Mouse (Mus musculus) natural killer cell, adult 2 months (primary cell): ENCODE measurements around the gene Sh3d19.

Experiments used
- DNase-seq, 2 experiments: peaks; one replicate each; pipeline ENCODE4 v3.0.0; 2022; ENCODE audit warnings: low spot score in 2 of 2

Gene Sh3d19

GRCm38 (mm10) chr3:86139660-86140059, 168.8 kb downstream of the Sh3d19 start:
- no peak for DNase-seq

GRCm38 (mm10) chr3:86141366-86141765, 170.5 kb downstream of the Sh3d19 start:
- DNase-seq = peak in 1 of 2 experiments; percentile 4

GRCm38 (mm10) chr3:86141886-86142262, 171.0 kb downstream of the Sh3d19 start:
- no peak for DNase-seq

GRCm38 (mm10) chr3:86142263-86142933, 171.5 kb downstream of the Sh3d19 start, which contains the start of gene Rps3a1:
TSS of gene Rps3a1 (minus strand) at chr3:86142702.
- peak; percentile 98 to 99 for DNase-seq

- no peak for DNase-seq
These were observed 172.0 kb downstream of the Sh3d19 start for GRCm38 (mm10) chr3:86142934-86143317.

GRCm38 (mm10) chr3:86143343-86143742, 172.4 kb downstream of the Sh3d19 start:
- no peak for DNase-seq

GRCm38 (mm10) chr3:86149063-86149462, 178.2 kb downstream of the Sh3d19 start:
- DNase-seq = no peak

GRCm38 (mm10) chr3:86149521-86149920, 178.6 kb downstream of the Sh3d19 start:
- DNase-seq = no peak

GRCm38 (mm10) chr3:86168841-86169425, 198.0 kb downstream of the Sh3d19 start:
- DNase-seq = no peak

GRCm38 (mm10) chr3:86179714-86180113, 208.8 kb downstream of the Sh3d19 start:
- no peak for DNase-seq
